Mouse (Mus musculus) heart, postnatal 0 days (tissue): ENCODE measurements around the gene Ipmk.

Experiments used
- CTCF ChIP-seq: IDR thresholded peaks from 2 replicates; pipeline ENCODE4 v1.5.1; 2016; ENCODE audit warnings: antibody characterized with exemption, control low read depth, low read depth
- EP300 ChIP-seq: IDR thresholded peaks from 2 replicates; pipeline ENCODE4 v1.6.1; 2016; ENCODE audit warnings: antibody characterized with exemption, low read depth

DNA sequence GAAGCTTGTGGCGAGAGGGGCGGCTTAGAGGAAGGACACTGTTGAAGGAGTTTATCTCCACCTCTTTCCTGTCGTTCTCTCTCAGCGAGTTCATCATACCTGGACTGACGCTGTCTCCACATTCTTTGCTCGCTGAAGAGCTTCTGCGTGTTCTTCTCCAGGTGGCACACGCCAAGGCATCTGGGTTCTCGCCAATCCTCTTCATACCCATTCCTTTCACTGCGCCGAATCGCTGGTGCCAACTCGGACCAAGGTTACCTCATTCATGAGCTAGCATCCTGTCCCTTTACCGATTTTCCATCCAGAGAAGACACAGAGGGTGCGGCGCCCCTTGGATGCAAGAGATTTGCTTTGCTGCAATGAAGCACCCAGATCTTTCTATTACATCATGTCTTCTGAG is 47.4 kb upstream of the Ipmk start:
- no peak for TF ChIP-seq CTCF
- TF ChIP-seq EP300: no peak
